Mouse (Mus musculus) retina, postnatal 7 days (tissue): Measurements from ENCODE around the gene Abraxas1.

ENCODE experiments used
- DNase-seq: peaks from one replicate; pipeline ENCODE4 v3.0.0-alpha.2; 2012; ENCODE audit warnings: low read depth, low spot score

Abraxas1 gene

GRCm38 (mm10) chr5:100825975-100826374, 5.2 kb upstream of the Abraxas1 start:
- DNase-seq: no peak

GRCm38 (mm10) chr5:100822826-100823225, 2.1 kb upstream of the Abraxas1 start:
- DNase-seq: no peak

- no peak for DNase-seq
These were observed 610 bp upstream of the Abraxas1 start for GRCm38 (mm10) chr5:100821375-100821774.

GRCm38 (mm10) chr5:100819568-100820480, 941 bp downstream of the Abraxas1 start:
- no peak for DNase-seq

- no peak for DNase-seq
These were observed 2.4 kb downstream of the Abraxas1 start for GRCm38 (mm10) chr5:100818341-100818740.

- peak; percentile 89 for DNase-seq
These were observed 22.5 kb downstream of the Abraxas1 start, which contains the start of the genes Helq and Mrps18c for GRCm38 (mm10) chr5:100798165-100798860. Helq (minus strand) TSS chr5:100798598. Mrps18c (plus strand) TSS chr5:100798627.

GRCm38 (mm10) chr5:100794084-100794483, 26.7 kb downstream of the Abraxas1 start:
- no peak for DNase-seq

- DNase-seq: no peak
These were observed 28.5 kb downstream of the Abraxas1 start for GRCm38 (mm10) chr5:100792261-100792660.

GRCm38 (mm10) chr5:100787527-100787926, 33.2 kb downstream of the Abraxas1 start:
- no peak for DNase-seq

GRCm38 (mm10) chr5:100779002-100779401, 41.8 kb downstream of the Abraxas1 start:
- DNase-seq: no peak

GRCm38 (mm10) chr5:100776900-100777299, 43.9 kb downstream of the Abraxas1 start:
- no peak for DNase-seq

- DNase-seq: no peak
These were observed 44.9 kb downstream of the Abraxas1 start for GRCm38 (mm10) chr5:100775778-100776404.

GRCm38 (mm10) chr5:100771575-100771974, 49.2 kb downstream of the Abraxas1 start:
- DNase-seq: no peak

- DNase-seq: no peak
These were observed 54.7 kb downstream of the Abraxas1 start for GRCm38 (mm10) chr5:100766026-100766425.

- no peak for DNase-seq
These were observed 59.0 kb downstream of the Abraxas1 start for GRCm38 (mm10) chr5:100761736-100762135.

- no peak for DNase-seq
These were observed 60.6 kb downstream of the Abraxas1 start for GRCm38 (mm10) chr5:100760049-100760663.

GRCm38 (mm10) chr5:100758121-100758520, 62.6 kb downstream of the Abraxas1 start:
- no peak for DNase-seq
